Mouse (Mus musculus) heart, embryonic 13.5 days (tissue): ENCODE measurements around the gene Setd4. TPM values are rescaled to one million over a fixed set of nuclear protein-coding genes. Genes with fewer than 3 reads are reported as not detected.
"Not testable (repeated sequence)": the region's sequence is repeated elsewhere in the genome, so short reads cannot be mapped to it uniquely, and the experiment has no call there.

Source experiments
- ATAC-seq: fragments of 200-750 bp; cut with Nextera tagmentation; 2 replicates; pipeline ENCODE4 v1.8.0; 2017; ENCODE audit warnings: moderate TSS enrichment; ENCODE audit not compliant: insufficient number of reproducible peaks, low FRiP score, low TSS enrichment; ENCODE audit errors: extremely low read depth
- H3K27ac ChIP-seq: fragments of 300-500 bp; sonication (generic); replicated peaks from 2 replicates; pipeline ENCODE4 v1.5.1; 2015; ENCODE audit warnings: moderate library complexity, mild to moderate bottlenecking, inconsistent platforms
- H3K27me3 ChIP-seq: fragments of 300-500 bp; sonication (generic); replicated peaks from 2 replicates; pipeline ENCODE4 v1.6.1; 2015; ENCODE audit warnings: mild to moderate bottlenecking, inconsistent platforms
- H3K36me3 ChIP-seq: fragments of 300-500 bp; sonication (generic); 2 replicates; pipeline ENCODE4 v1.6.1; 2015; ENCODE audit warnings: mild to moderate bottlenecking, inconsistent platforms
- H3K4me1 ChIP-seq: fragments of 300-500 bp; sonication (generic); 2 replicates; pipeline ENCODE4 v1.6.1; 2015; ENCODE audit warnings: inconsistent platforms
- H3K4me2 ChIP-seq: fragments of 300-500 bp; sonication (generic); 2 replicates; pipeline ENCODE4 v1.6.1; 2015; ENCODE audit warnings: inconsistent platforms, mild to moderate bottlenecking, moderate library complexity
- H3K4me3 ChIP-seq: fragments of 300-500 bp; sonication (generic); 2 replicates; pipeline ENCODE4 v1.5.1; 2015; ENCODE audit warnings: moderate library complexity, mild to moderate bottlenecking, inconsistent platforms
- H3K9ac ChIP-seq: fragments of 300-500 bp; sonication (generic); 2 replicates; pipeline ENCODE4 v1.6.1; 2015; ENCODE audit warnings: inconsistent platforms, mild to moderate bottlenecking, moderate library complexity
- H3K9me3 ChIP-seq: fragments of 300-500 bp; sonication (generic); 2 replicates; pipeline ENCODE4 v1.6.1; 2016; ENCODE audit warnings: inconsistent platforms
- WGBS: fragments of 180-500 bp; shearing (Covaris S2); methylation state at CpG from one replicate; pipeline ENCODE4 v1.1.7; 2015; ENCODE audit warnings: mixed read lengths; 5-methylcytosine and 5-hydroxymethylcytosine counted together
- polyA plus RNA-seq: library from polyadenylated mRNA; unstranded; fragments of >200 nt; fragmentation: Nextera tagmentation; extraction: Ambion mirVana; gene quantifications from 2 replicates; pipeline ENCODE4 v1.2.1, GENCODE M21; 2015

Setd4 gene
- polyA plus RNA-seq = 5.4 and 5.8 TPM in 2 replicates

GRCm38 (mm10) chr16:93603439-93604212 is at the start of gene Setd4:
Setd4 (minus strand) TSS chr16:93604063.
- Histone ChIP-seq H3K9me3 (no peaks in the 10 kb centered on the region), H3K27me3 (no peaks in the 10 kb centered on the region; the same call in 1 of the 2 replicates), H3K4me1 (peaks cover 19% of the 10 kb centered on the region), H3K27ac (peak within 1 kb of the TSS; percentile 88), H3K4me3 (peak within 1 kb of the TSS; percentile 72), H3K9ac (peak within 1 kb of the TSS; percentile 85), H3K4me2 (peak within 1 kb of the TSS; percentile 85), H3K36me3 (peaks cover 8% of the 10 kb centered on the region)
- ATAC-seq = peak; percentile 81
- WGBS = 1% methylated on average over 55 of the region's 55 CpGs

GRCm38 (mm10) chr16:93648441-93649183 is 44.7 kb upstream of the Setd4 start:
- no peak for ATAC-seq
- Histone ChIP-seq H3K27me3 (no peaks in the 10 kb centered on the region), H3K4me3 (no peak overlapping the region), H3K27ac (no peak overlapping the region), H3K4me1 (no peaks in the 10 kb centered on the region), H3K4me2 (no peak overlapping the region), H3K36me3 (no peaks in the 10 kb centered on the region), H3K9me3 (no peaks in the 10 kb centered on the region), H3K9ac (no peak overlapping the region)
- 60% methylated on average over 5 of the region's 5 CpGs for WGBS

- 52% methylated on average over 4 of the region's 4 CpGs for WGBS
- Histone ChIP-seq H3K27me3 (no peaks in the 10 kb centered on the region), H3K4me1 (no peaks in the 10 kb centered on the region), H3K36me3 (no peaks in the 10 kb centered on the region), H3K4me2 (no peak overlapping the region), H3K9ac (no peak overlapping the region), H3K27ac (no peak overlapping the region), H3K4me3 (no peak overlapping the region), H3K9me3 (no peaks in the 10 kb centered on the region)
- no peak for ATAC-seq
Observed at GRCm38 (mm10) chr16:93644006-93644405, 40.1 kb upstream of the Setd4 start.

- ATAC-seq = no peak
- WGBS = 75% methylated on average over 23 of the region's 23 CpGs
- no peak within 1 kb of the TSS for H3K4me2 ChIP-seq
- H3K4me1 ChIP-seq = no peaks in the 10 kb centered on the region
- no peak within 1 kb of the TSS for H3K27ac ChIP-seq
- no peaks in the 10 kb centered on the region for H3K36me3 ChIP-seq
- no peak within 1 kb of the TSS for H3K9ac ChIP-seq
- H3K27me3 ChIP-seq = peaks cover 34% of the 10 kb centered on the region
- no peak within 1 kb of the TSS for H3K4me3 ChIP-seq
- H3K9me3 ChIP-seq = no peaks in the 10 kb centered on the region
Observed at GRCm38 (mm10) chr16:93627761-93628400, 24.0 kb upstream of the Setd4 start, which contains the start of gene Gm5678. Gm5678 (plus strand) TSS chr16:93628097.

GRCm38 (mm10) chr16:93626745-93627144 is 22.9 kb upstream of the Setd4 start:
- WGBS = 8% methylated on average over 1 of the region's 1 CpGs
- Histone ChIP-seq H3K27ac (no peak overlapping the region), H3K4me2 (no peak overlapping the region), H3K27me3 (peaks cover 34% of the 10 kb centered on the region), H3K36me3 (no peaks in the 10 kb centered on the region), H3K9me3 (no peaks in the 10 kb centered on the region), H3K4me1 (no peaks in the 10 kb centered on the region), H3K4me3 (no peak overlapping the region), H3K9ac (no peak overlapping the region)
- no peak for ATAC-seq

- no peak overlapping the region for H3K4me3 ChIP-seq
- H3K27ac ChIP-seq = no peak overlapping the region
- no peak overlapping the region for H3K4me2 ChIP-seq
- H3K4me1 ChIP-seq = no peaks in the 10 kb centered on the region
- 62% methylated on average over 4 of the region's 4 CpGs for WGBS
- H3K9ac ChIP-seq = no peak overlapping the region
- no peak for ATAC-seq
- peaks cover 31% of the 10 kb centered on the region for H3K27me3 ChIP-seq
- H3K9me3 ChIP-seq = no peaks in the 10 kb centered on the region
- no peaks in the 10 kb centered on the region for H3K36me3 ChIP-seq
Observed at GRCm38 (mm10) chr16:93624671-93625070, 20.8 kb upstream of the Setd4 start.

- not testable (repeated sequence) for H3K36me3 ChIP-seq, H3K9ac ChIP-seq, ATAC-seq, H3K4me1 ChIP-seq, H3K4me2 ChIP-seq, H3K9me3 ChIP-seq, H3K27ac ChIP-seq, H3K4me3 ChIP-seq
- peaks cover 24% of the 10 kb centered on the region for H3K27me3 ChIP-seq
- WGBS = 69% methylated on average over 4 of the region's 4 CpGs
Observed at GRCm38 (mm10) chr16:93623759-93624158, 19.9 kb upstream of the Setd4 start.

GRCm38 (mm10) chr16:93615118-93615870 is 11.4 kb upstream of the Setd4 start:
- H3K36me3 ChIP-seq = peaks cover 19% of the 10 kb centered on the region
- H3K9me3 ChIP-seq = no peaks in the 10 kb centered on the region
- H3K9ac ChIP-seq = no peak overlapping the region
- no peaks in the 10 kb centered on the region for H3K4me1 ChIP-seq
- no peak overlapping the region for H3K4me2 ChIP-seq
- WGBS = 26% methylated on average over 5 of the region's 5 CpGs
- H3K4me3 ChIP-seq = no peak overlapping the region
- ATAC-seq = no peak
- no peaks in the 10 kb centered on the region for H3K27me3 ChIP-seq
- no peak overlapping the region for H3K27ac ChIP-seq

- WGBS = 87% methylated on average over 4 of the region's 4 CpGs
- no peak for ATAC-seq
- peaks cover 33% of the 10 kb centered on the region for H3K36me3 ChIP-seq
Observed at GRCm38 (mm10) chr16:93610961-93611360, 7.1 kb upstream of the Setd4 start.

GRCm38 (mm10) chr16:93609796-93610195 is 5.9 kb upstream of the Setd4 start:
- Histone ChIP-seq H3K27ac (no peak overlapping the region), H3K4me3 (no peak overlapping the region), H3K36me3 (peaks cover 33% of the 10 kb centered on the region), H3K27me3 (no peaks in the 10 kb centered on the region; the same call in 1 of the 2 replicates), H3K4me2 (no peak overlapping the region), H3K4me1 (peaks cover 16% of the 10 kb centered on the region), H3K9me3 (no peaks in the 10 kb centered on the region), H3K9ac (no peak overlapping the region)
- ATAC-seq = no peak
- WGBS = 93% methylated on average over 4 of the region's 4 CpGs

More at GRCm38 (mm10) chr16:93610961-93611360, 7.1 kb upstream of the Setd4 start:
- Histone ChIP-seq H3K27me3 (no peaks in the 10 kb centered on the region), H3K4me3 (no peak overlapping the region), H3K4me2 (no peak overlapping the region), H3K4me1 (peaks cover 11% of the 10 kb centered on the region), H3K9me3 (no peaks in the 10 kb centered on the region), H3K9ac (no peak overlapping the region), H3K27ac (no peak overlapping the region)
